Mouse (Mus musculus) left cerebral cortex, postnatal 25 days (tissue): ENCODE measurements around the gene Mrps35. TPM values are rescaled to one million over a fixed set of nuclear protein-coding genes. Genes with fewer than 3 reads are reported as not detected.

ENCODE experiments used
- DNase-seq, 2 experiments: peaks; one replicate each; pipeline ENCODE4 v3.0.0; 2022; ENCODE audit warnings: low spot score in 2 of 2, mixed read lengths in 1 of 2
- intact Hi-C: fragments of 180-260 bp; cut with DNase I; formaldehyde crosslinking; loops from one replicate; pipeline ENCODE4 v1.15.1; 2025
- total RNA-seq, 2 experiments: library from RNA; stranded (reverse); gene quantifications; 2 replicates each; pipeline ENCODE4 v1.2.3; 2021

Gene Mrps35
- total RNA-seq, 2 experiments from 2014 or later: 46.3 to 49.2 TPM

- no peak for DNase-seq
- intact Hi-C loops: no loop called here
Observed at GRCm38 (mm10) chr6:147076878-147077277, 34.3 kb downstream of the Mrps35 start.

GRCm38 (mm10) chr6:147079919-147080318 lies 37.4 kb downstream of the Mrps35 start:
- intact Hi-C loops: no loop called here
- no peak for DNase-seq

- no peak for DNase-seq
- intact Hi-C loops: no loop called here
Observed at GRCm38 (mm10) chr6:147085398-147086040, 43.0 kb downstream of the Mrps35 start.

- DNase-seq: no peak
- intact Hi-C loops: no loop called here
Observed at GRCm38 (mm10) chr6:147086594-147087225, 44.1 kb downstream of the Mrps35 start, which contains the start of gene Mansc4. TSS of gene Mansc4 (minus strand) at chr6:147087032.

- no peak for DNase-seq
- intact Hi-C loops: no loop called here
Observed at GRCm38 (mm10) chr6:147087736-147088135, 45.2 kb downstream of the Mrps35 start.

- intact Hi-C loops: no loop called here
- no peak for DNase-seq
Observed at GRCm38 (mm10) chr6:147088517-147088916, 46.0 kb downstream of the Mrps35 start.

- intact Hi-C loops: no loop called here
- no peak for DNase-seq
Observed at GRCm38 (mm10) chr6:147090191-147090590, 47.6 kb downstream of the Mrps35 start.

- intact Hi-C loops: no loop called here
Observed at GRCm38 (mm10) chr6:147091136-147092120, 48.9 kb downstream of the Mrps35 start, which contains the start of gene Klhl42. TSS of gene Klhl42 (plus strand) at chr6:147091379.

GRCm38 (mm10) chr6:147092136-147092535 lies 49.6 kb downstream of the Mrps35 start:
- intact Hi-C loops: no loop called here
- peak; percentile 49 to 55 for DNase-seq

More at GRCm38 (mm10) chr6:147091136-147092120, 48.9 kb downstream of the Mrps35 start, which contains the start of gene Klhl42:
- peak; percentile 71 to 78 for DNase-seq

GRCm38 (mm10) chr6:147094771-147095170 lies 52.2 kb downstream of the Mrps35 start:
- intact Hi-C loops: no loop called here
- DNase-seq: no peak

GRCm38 (mm10) chr6:147096109-147096508 lies 53.5 kb downstream of the Mrps35 start:
- intact Hi-C loops: no loop called here
- DNase-seq: no peak

- no peak for DNase-seq
- intact Hi-C loops: no loop called here
Observed at GRCm38 (mm10) chr6:147096934-147097333, 54.4 kb downstream of the Mrps35 start.

GRCm38 (mm10) chr6:147097346-147097929 lies 54.9 kb downstream of the Mrps35 start:
- no peak for DNase-seq
- intact Hi-C loops: no loop called here

GRCm38 (mm10) chr6:147099458-147100277 lies 57.1 kb downstream of the Mrps35 start:
- DNase-seq: peak; percentile 35 to 50
- intact Hi-C loops: no loop called here

GRCm38 (mm10) chr6:147102293-147102692 lies 59.7 kb downstream of the Mrps35 start:
- DNase-seq: no peak
- intact Hi-C loops: no loop called here

GRCm38 (mm10) chr6:147105529-147105928 lies 63.0 kb downstream of the Mrps35 start:
- intact Hi-C loops: no loop called here
- DNase-seq: no peak

GRCm38 (mm10) chr6:147106716-147107115 lies 64.2 kb downstream of the Mrps35 start:
- no peak for DNase-seq
- intact Hi-C loops: no loop called here

GRCm38 (mm10) chr6:147109283-147109682 lies 66.7 kb downstream of the Mrps35 start:
- no peak for DNase-seq
- intact Hi-C loops: no loop called here

GRCm38 (mm10) chr6:147116579-147116978 lies 74.0 kb downstream of the Mrps35 start:
- intact Hi-C loops: loop anchor here (10.0 kb wide), 1 partner anchor 282 kb away; no protein-coding TSS in a partner anchor
- DNase-seq: peak; percentile 81 to 85
